Mouse (Mus musculus) liver, embryonic 14.5 days (tissue): ENCODE data around the gene Gtf3c5.

Source experiments
- CTCF ChIP-seq: IDR thresholded peaks from 2 replicates; pipeline ENCODE4 v1.5.1; 2016; ENCODE audit warnings: antibody characterized with exemption, low read depth, control low read depth
- EP300 ChIP-seq: IDR thresholded peaks from 2 replicates; pipeline ENCODE4 v1.6.1; 2016; ENCODE audit warnings: antibody characterized with exemption, low read depth

DNA sequence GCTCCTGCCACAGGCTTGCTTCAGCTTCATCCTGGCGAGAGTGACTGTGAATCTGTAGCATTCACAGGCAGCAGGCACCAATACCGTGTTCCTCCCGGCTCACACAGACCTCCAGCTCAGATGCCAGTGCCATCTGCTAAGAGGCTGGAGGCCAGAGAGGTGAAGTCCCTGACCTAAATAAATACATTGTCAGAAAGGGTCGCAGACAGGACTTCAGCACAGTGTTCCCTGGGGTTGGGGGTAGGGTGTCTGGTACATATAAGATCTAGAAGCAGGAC is 48.3 kb downstream of the Gtf3c5 start:
- TF ChIP-seq CTCF, result no peak
- no peak for TF ChIP-seq EP300
